Mouse (Mus musculus): ENCODE data around the gene Ubr1.
"Not testable (repeated sequence)": the region's sequence is repeated elsewhere in the genome, so short reads cannot be mapped to it uniquely, and the experiment has no call there.

Gene Ubr1

DNA sequence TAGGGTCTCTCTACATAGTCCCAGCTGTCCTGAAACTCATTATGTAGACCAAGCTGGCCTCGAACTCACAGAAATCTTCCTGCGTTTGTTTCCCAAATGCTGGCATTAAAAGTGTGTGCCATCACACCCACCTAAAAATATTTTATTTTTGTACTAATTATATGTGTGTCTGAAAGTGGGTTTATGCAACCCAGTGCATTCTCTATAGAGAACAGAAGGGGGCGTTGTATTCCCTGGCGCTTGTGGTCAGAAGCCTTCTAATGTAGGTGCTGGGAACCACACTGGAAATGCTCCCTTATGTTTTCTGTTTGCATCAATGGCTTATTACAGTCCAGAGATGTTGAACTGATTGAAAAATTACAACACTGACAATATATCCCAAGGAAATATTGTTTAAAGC is 5.8 kb upstream of the Ubr1 start:
- DNase-seq (ENCODE audit: low spot score): no peak

DNA sequence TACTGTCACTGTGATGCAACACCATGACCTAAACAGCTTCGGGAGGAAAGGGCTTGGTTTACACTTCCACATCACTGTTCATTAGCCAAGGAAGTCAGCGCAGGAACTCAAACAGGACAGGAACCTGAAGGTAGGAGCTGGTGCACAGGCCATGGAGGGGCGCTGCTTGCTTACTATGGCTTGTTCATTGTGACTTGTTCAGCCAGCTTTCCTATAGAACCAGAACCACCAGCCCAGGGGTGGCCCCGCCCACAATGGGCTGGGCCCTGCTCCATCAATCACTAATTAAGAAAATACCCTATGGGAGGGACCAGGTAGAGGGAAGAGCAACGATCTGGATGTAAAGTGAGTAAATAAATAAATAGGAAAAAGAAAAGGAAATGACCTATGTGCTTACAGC is 2.4 kb upstream of the Ubr1 start:
- DNase-seq (ENCODE audit: low spot score): peak; percentile 43

DNA sequence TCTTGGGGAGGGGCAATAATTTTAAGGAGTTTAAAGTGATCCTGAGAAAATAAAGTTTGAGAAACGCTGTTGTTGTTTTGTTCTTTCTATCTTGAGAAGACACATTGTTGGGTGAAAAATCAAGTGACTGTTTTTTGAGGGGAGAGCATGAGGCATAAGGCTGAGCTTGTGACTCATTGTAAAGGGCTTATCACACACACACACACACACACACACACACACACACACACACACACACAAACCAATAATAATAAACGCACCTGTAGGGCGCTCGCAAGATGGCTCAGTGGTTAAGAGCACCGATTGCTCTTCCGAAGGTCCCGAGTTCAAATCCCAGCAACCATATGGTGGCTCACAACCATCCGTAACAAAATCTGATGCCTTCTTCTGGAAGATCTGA is 1.7 kb upstream of the Ubr1 start:
- not testable (repeated sequence) for DNase-seq (ENCODE audit: low spot score)

DNA sequence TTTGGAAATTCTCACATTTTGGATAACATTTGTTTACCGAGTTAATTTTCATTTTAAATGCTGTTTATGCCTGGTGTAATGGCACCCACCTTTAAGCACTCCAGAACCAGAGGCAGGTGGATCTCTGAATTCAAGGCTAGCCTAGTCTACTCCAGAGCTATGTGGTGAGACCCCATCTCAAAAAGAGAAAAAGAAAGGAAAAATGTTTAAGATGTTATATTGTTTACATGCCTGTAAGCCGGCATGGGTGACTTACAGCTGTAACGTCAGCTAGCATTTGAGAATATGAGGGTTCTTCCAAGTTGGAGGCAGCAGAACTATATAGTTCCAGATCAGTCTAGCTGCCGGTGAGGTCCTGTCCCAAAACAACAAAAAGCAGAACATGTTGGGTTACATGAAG is 1.3 kb upstream of the Ubr1 start:
- no peak for DNase-seq (ENCODE audit: low spot score)

DNA sequence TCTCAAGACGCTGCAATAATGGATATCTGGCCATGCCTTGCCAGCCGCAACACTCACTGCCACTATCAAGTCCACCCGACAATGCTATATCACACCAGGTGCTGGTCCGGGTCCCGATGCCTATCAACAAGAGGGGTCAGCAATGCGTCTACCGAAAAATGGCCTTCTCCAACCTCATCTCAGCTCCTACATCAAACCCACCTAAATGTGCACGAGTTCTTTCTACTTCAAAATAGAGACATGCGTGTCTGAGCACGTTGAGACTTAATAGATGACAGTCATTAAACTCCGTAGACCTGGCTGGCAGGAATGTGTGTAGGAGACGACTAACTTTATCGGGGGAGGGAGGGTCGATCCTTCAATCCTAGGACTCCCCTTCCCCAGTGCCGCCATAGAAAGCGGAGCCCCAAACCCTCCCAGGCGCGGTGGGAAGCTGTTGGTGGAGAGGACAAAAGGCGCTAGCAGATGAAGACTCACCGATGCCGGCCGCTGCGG is 423 bp downstream of the Ubr1 start:
- DNase-seq (ENCODE audit: low spot score): peak; percentile 43

DNA sequence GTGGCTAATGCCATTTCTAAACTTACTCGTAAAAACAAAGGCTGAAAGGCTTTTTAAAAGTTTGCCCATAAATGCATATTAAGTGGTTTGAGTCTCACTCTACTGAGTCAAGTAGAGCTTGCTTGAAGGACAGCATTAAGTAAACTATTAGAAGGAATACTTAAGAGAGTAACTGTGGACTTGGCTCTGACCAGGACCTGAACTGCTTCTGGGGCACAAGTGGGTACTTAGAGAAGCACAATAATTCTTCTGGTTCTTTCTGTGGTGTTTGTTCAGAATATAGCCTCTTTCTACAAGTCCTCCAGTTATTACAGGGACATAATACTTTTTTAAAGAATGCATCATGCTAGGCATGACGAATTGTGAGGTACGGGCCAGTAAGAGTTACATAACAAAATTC is 5.0 kb downstream of the Ubr1 start:
- no peak for DNase-seq (ENCODE audit: low spot score)

DNA sequence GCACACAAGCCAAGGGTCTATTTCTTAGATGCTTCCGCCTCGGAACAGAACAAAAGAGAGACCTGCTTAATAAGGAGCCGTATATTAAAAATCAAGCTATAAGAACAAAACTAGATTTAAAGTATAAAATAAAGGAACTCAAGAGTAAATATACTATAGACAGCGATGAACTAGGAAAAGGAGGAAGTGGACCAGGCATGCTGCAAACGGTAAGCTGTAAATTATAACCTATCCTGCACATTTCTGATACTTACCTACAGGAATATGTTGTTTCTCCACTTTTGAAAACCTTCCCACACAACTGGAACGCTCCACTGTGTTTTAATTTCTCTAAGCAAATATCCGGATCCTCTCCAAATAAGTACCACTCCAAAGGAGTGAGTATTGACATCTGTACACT is 7.4 kb downstream of the Ubr1 start:
- no peak for DNase-seq (ENCODE audit: low spot score)

DNA sequence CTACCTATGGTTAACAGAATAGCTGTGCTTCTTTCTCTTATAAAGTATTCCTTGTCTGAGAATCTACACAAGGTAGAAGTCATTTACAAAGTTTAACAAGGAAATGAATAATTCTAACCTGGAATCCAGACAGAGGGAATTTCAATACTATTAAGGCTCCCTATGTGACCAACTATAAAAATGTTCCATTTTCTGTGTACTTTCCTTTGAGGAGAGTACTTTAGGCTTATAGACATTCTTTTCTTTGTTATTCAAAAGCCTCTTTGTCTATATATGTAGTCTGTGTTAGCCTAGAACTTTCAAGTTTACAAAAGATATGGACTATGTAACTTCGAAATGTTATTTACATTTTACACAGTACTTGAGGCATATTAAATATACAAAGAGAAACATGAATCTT is 10.3 kb downstream of the Ubr1 start:
- no peak for DNase-seq (ENCODE audit: low spot score)

DNA sequence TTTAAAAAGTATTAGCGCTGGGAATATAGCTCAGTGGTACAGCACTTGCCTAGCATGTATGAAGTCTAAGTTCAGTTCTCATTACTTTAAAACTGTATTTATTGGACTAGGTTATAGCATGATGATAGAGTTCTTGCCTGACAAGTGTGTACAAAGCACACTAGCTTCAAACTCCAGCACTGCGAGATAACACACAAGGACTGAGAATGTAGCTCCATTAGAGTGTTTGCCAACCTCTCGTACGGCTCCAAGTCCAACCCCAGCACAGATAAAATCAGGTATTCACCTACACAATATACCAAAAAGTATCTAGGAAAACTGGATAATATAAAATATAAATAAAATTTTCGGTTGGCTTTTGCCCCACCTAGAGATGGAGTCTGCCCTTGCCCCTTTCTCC is 10.7 kb downstream of the Ubr1 start:
- no peak for DNase-seq (ENCODE audit: low spot score)

DNA sequence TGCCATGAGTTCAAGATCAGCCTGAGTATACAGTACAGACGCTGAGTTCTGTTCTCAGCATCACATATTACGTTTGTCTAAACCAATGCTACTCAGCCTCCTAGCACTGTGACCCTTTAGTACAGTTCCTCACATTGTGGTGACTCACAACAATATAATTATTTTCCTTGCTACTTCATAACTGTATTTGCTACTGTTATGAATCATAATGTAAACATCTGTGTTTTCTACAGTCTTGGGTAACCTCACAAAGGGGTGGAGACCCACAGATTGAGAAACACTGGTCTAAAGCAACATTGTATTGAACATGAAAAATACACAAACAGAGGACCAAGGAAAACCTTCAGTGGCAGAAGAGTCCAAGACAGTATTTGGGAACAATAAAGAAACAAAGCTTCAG is 11.2 kb downstream of the Ubr1 start:
- DNase-seq (ENCODE audit: low spot score): no peak

DNA sequence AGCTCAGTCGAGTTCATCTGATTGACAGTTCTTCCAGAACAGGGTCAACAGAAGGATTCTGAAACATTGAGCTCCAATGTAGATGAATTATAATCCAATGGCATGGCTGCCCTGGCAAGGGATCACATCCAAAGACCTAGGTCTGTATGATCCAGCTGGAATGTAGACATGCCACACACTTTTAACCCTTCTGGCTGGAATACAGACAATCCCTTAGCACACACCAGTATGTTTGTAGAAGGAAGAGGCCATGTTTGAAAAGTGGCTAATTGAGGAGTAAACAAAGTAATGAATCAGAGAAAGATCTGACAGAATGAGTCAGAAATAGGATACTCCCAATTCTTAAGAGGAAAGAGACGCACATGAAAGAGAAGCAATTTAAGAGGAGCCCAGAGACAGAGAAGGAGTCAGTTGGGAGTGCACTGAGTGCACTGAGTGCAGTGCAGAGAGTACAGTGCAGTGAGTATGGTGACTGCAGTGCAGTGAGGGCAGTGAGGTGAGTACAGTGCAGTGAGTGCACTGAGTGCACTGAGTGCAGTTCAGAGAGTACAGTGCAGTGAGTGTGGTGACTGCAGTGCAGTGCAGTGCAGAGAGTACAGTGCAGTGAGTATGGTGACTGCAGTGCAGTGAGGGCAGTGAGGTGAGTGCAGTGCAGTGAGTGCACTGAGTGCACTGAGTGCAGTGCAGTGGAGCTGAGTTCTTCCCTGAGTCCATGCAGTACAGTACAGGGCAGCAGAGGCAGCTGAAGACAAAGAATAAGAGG is 18.2 kb downstream of the Ubr1 start:
- DNase-seq (ENCODE audit: low spot score): no peak

DNA sequence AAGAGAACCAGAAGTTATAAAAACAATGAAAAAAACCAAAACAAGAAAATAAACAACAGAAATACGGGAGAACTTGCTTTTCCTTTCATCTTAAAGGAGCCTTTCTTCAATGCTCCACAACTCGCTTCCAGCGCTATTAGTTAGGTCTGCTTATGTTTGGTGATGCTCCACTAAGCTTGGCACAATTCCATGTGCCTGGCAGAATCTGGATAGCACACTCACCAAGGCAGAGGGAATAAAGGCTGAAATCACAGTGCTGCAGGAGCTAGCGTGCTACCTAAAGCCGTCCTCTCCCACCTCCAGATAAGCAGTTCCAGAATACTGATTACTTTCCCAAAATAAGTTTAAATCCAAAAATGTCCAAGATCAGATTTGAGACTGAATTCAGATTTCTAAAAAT is 19.3 kb downstream of the Ubr1 start:
- no peak for DNase-seq (ENCODE audit: low spot score)

DNA sequence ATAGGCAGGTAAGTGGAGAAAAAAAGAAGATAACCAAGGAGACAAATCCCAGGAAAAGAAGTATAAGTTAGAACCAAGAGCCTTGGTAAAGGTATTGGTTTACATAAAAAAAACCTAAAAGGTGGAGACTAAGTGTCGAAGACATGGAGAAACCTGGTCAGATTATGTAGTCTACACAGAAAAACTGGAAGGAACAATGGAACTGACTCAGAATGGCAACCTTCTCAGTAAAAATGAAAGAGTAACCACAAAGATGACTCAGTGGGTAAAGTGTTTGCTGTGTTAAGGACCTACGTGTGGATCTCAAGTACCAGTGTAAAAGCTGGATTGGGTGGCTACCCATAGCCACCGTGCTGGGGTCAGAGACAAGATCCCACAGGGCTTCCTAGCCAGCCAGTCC is 37.5 kb downstream of the Ubr1 start:
- DNase-seq (ENCODE audit: low spot score): no peak

DNA sequence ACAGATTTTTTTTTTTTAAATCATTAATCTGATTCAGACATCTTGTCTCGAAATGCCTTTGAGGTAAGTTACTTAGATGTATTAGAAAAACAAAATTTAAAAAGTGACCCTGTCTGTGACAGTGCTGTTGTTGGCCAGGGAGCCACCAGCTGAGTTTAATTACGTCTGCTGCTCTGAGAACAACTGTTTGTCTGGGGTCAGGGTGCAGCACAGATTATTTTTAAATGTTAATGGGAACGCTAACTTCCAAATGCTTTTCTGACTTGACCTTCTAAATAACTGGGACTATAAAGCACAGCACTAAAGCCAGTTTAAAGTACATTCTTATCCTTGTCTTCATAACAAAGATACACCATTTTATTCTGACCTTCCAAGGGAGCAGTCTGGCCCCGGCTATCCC is 61.0 kb downstream of the Ubr1 start:
- DNase-seq (ENCODE audit: low spot score): no peak

DNA sequence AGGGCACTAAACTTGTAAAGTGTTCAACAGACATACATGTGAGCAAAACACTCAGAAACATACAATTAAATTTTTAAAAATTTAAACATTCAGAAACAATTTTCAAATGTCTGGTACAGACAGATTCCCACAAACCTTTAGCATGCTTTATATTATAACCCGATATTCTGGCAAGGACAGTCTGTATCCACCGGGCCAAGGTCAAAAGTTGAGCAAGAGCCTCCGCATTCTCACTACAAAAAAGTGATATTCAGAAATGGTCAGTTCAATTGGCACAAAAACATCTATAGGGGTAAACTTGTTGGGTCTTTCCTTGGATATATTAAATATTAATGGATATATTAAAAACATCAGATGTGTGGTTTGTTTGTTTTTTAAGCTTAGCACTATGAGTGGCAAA is 74.2 kb downstream of the Ubr1 start:
- DNase-seq (ENCODE audit: low spot score): no peak

DNA sequence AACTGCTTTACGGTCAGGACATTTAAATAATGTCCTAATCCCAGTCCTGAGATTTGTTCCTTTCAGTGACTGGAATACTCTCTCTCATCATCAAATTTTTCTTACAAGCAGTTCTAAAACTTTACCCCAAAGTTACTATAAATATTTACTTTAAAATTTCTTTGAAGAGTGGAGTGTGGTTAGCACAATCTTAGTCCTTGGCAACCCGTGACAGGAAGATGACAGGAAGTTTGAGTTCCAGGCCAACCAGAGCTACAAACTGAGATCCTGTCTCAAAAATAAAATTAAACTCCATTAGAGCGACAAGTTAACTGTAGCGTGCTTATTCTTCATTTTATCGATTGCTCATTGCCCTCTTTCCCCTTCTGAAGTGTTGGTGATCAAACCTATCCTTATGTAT is 82.9 kb downstream of the Ubr1 start:
- no peak for DNase-seq (ENCODE audit: low spot score)

DNA sequence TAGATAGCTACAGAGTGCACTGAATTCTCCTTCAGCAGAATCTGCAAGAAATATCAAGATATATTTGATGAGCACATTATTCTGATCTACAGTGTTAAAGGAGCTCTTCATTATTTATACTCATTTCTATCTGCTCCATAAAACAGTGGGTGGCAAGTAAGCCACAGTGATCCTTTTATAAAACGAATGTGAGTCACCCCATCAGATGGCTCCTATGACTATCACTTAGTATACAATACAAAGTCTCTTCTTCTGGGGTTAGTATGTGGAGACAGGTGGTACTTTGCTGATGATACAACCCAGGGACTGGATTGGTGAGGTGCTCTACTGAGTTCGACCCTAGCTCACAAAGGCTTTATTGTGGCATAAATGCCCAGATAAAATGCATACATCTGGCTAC is 97.3 kb downstream of the Ubr1 start:
- DNase-seq (ENCODE audit: low spot score): no peak

DNA sequence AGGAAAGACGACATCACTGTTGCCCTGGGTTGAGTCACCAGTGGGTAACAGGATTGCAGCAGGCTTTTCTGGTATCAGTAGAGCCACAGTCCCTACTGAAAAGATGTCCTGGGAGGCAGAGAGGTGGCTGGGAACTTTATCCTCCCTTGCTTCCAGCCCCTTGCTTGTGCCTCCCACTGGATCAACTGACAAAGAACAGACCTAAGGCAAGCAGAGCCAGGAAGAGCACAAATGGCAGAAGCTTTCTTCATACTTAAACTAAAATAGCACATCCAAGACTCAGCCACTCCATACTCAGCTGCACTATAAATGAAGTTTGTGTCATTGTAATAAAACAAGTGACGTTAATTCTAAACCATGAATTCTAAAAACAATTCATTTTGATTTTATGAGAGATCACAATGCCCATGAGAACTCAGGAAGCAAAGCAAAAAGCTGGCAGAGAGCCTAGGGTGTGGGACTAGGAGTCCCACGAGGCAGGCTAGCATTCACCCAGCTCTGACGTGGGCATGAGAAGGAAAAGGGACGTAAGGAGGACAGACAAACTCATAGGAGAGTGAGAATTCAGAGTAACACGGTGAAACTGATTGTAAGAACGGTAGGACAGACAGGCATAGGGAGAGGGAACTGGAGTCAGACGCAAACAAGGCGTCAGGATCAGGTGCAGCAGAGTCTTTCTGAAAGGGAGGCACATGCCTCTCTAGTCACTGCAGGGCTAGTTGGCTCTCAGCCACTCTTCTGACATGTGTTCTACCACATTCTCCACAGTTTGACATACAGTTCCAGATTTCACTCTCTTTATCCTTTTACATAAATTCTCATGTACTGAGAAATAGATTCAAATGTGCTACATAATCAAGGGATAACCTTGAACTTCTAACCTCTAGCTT is 98.8 kb downstream of the Ubr1 start:
- no peak for DNase-seq (ENCODE audit: low spot score)

DNA sequence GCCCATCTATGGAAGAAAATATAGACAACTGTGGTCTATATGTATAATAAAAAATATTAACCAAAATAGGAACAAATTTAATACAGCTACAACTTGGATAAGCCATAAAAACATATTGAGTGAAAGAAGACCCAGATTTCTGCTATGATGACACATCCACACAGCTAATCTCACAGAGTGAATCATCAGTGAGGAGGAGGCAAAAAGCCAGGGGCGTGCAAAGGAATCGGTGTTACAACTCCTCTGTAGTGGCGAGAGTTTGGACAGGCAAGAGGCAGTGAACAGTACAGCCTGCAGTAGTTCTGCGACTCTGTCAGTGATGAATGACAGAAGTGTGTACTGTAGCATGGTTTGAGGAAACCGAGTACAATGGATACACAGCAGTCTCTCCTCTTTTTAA is 103.2 kb downstream of the Ubr1 start:
- DNase-seq (ENCODE audit: low spot score): no peak

DNA sequence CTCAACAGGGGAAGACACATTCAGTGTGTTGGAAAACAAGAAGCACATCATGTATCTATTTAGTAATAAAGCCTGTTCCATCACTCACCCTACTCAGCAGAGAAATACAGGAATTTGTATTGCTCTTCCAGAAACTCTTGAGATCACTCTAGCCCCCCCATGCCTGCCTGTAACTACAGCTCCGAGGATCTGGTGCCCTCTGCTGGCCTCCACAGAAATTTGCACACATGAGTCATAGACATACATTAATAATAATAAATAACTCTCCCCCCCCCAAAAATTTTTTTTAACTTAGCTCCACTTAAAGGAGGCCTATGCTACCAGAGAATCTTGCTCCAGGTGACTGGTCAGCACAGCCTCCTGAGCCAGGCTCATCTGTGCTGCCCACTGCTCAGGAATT is 104.0 kb downstream of the Ubr1 start:
- DNase-seq (ENCODE audit: low spot score): peak; percentile 68

DNA sequence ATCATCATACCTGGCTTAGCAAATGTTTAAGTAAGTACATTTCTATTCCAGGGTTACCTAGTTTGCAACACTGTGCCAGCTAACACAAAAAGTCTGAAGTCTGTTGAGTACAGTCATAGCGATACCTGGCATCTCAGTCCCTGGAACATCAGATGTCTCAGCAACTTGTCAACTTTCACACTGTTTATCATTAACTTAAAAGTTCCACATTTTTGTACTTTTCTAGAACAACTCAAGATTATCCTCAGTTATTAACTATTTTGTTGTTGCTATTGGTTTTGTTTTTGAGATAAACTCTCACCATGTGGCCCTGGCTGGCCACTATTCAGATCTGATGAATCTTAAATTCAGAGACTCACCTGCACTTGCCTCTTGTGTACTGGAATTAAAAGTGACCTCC is 107.1 kb downstream of the Ubr1 start:
- no peak for DNase-seq (ENCODE audit: low spot score)

DNA sequence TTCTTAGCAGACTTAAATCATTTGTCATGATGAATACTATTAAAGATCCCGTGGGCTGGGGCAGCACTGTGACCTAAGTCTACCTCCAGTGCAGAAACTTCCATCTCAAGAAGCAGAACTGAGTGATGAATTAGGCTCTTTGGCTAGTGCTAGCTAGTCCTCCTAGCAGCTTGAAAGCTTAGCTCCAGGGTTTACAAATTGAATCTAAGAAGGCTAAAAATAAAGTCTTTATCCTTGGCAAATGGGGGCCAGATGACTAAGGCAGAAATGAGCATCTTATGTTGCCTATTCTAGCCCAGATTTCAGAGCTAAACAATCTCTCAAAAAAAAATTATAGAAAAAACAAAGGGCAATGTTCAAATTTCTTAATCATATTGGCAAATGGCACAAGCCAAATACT is 109.8 kb downstream of the Ubr1 start:
- DNase-seq (ENCODE audit: low spot score): no peak

DNA sequence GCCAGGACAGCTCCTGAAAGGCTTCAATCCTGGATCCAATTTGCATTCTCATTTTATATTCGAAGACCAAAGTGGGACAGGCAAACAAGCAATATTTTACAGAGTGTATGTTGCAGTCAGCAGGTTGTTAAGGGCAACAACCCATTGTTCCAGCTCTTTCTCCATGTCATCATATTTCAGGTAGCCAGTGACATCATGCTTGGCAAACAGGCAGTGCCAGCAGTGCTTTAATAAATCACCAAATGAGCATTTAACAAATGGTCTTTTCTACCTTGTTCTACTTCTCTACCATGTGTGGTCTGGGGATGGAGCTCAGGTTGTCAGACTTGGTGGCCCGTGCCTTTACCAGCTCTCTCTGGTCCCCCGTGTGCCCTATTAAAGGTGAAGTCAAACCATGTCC is 112.4 kb downstream of the Ubr1 start:
- no peak for DNase-seq (ENCODE audit: low spot score)

DNA sequence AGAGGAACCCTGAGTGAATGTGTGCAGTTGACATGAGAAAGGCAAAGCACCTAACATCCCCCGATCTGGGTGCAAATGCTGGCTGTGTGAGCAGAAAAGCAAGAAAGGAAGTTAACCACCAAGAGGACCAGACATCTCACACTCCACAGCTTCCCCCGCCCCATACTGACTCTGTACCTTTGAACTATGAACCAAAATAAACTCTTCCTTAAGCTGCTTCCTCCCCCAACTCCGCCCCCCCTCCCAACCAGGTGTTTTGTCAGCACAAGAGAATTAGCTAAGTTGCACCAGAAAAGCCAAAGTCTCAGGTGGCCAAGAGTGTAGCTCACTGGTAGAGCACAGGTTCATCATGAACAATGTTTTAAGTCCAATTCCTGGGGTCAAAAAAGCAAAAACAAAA is 117.4 kb downstream of the Ubr1 start:
- no peak for DNase-seq (ENCODE audit: low spot score)

All from testis, postnatal 10 days (tissue).